Mouse (Mus musculus): ENCODE results near the gene Ctbp1.
A peak's percentile ranks its signal among the peaks of the same experiment; 100 is the strongest.

Ctbp1 gene

DNA sequence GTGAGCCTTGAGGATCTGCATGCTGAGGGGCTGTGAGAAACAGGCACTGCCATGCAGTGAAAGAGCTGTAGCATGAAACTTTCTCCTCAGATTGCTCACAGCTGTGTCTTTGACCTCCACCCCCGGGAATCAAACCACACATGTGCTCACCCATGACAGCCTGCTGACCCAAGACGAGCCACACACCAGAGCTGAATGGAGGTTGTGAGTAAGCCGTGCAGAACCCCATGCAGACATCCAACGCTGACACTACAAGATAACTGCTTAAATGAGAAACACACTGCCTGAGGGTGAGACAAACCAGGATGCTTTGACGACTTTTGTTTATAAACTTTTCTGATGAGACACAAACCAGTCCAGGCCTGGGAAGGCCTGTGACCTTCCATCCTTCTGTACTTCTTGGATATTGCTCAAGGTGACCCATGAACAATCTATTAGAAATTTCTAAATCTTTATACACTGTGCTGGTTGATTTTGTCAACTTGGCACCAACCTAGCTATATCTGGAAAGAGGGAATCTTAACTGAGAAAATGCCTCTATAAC is 30.3 kb downstream of the Ctbp1 start:
- DNase-seq (ENCODE audit: low spot score in 2 of 2) = no peak

DNA sequence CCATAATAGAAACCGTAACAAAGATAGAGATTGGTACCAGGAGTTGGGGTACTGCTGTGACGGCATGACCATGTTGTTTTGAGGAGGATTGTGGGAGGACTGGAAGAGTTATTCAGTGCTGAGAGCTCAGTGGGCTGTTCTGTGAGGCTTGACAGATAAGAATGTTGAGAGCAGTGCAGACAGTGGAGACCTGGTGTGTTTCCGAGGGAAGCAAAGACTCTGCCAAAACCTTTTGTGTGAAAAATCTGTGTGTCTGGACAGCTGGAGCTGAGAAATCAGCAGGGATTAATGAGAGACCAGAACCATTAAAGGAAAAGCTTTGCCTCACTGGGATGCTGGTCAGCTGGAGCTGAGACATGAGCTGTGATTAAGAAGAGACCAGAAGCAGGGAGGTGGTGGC is 34.9 kb downstream of the Ctbp1 start:
- DNase-seq (ENCODE audit: low spot score in 2 of 2) = no peak

DNA sequence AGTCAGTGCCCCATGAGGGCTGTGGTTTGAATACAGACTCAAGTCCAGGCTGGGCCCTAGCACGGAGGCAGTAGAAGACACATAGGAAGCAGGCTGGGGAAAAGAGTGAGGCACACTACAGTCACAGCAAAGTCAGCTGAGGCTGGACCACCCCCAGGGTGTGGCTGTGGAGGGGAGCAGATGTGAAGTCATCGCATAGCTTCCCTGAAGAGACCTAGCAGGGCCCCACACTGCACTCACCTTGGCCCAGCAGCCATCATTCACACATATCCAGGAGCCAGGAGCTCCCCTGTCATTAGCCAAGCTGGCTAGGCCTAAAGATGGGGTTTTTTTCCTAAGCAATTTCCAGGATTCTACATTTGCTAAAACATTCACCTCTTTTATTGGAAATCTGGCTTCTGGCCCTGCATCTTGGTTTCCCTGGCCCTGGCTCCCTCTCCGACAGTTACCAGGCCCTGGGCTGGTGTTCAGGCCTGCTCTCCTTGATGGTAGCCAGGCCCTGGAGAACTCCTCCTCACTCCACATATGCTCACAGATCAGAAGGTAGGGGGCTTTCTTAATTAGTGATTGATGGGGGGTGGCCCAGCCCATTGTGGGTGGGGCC is 35.6 kb downstream of the Ctbp1 start:
- DNase-seq (ENCODE audit: low spot score in 2 of 2) = no peak

DNA sequence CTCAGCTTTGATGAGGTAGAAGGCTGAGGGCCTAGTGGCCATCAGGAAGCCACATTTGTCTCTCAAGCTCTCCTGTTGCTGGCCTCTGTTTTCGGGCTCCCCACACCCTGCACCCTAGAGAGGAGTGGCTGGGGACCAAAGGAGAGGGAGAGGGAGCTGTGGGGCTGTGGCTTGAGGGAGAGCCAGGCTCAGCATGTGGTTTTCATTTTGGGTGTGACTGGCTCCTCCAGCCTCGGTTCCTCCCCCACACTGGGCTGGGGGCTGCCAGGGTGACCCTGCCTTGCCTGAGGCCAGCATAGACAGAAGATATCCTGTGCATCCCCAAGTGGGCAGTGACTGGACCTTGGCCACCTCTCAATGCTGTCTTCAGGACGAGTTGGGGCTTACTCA is 36.5 kb downstream of the Ctbp1 start:
- no peak for DNase-seq (ENCODE audit: low spot score in 2 of 2)

GRCm38 (mm10) chr5:33237600-33238255 is 37.1 kb downstream of the Ctbp1 start:
- DNase-seq (ENCODE audit: low spot score in 2 of 2) = no peak

DNA sequence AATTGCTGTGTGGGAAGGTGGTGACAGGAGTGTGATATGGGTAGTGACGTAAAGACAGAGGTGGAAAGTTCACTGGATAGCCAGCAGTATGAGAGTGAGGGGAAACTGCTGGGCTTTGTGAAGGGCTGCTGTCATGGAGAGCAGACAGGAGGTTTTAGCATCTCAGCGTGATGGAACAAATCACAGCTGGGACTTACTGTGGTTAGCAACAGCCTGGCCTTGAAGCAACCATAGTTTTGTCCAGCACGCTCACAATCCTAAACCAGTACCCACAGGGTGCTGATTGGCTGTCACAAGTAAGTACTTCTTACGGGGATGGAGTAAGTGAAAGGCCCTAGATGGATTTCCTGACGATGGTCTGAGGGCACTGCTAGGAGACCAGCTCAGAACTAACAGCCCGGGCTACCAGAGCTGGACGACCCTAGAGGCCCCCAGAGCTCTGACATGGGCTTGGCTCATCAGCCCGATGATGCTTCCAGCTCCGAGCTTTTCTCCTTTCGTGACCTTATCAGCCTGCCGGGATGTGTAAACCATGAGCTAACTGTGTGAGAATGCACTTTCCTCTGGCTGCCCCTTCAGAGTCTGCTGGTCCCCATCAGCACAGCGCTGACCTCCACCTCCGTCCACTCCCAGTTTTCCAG is 40.3 kb downstream of the Ctbp1 start:
- no peak for DNase-seq (ENCODE audit: low spot score in 2 of 2)

GRCm38 (mm10) chr5:33232791-33233190 is 42.0 kb downstream of the Ctbp1 start:
- no peak for DNase-seq (ENCODE audit: low spot score in 2 of 2)

GRCm38 (mm10) chr5:33230285-33230684 is 44.5 kb downstream of the Ctbp1 start:
- no peak for DNase-seq (ENCODE audit: low spot score in 2 of 2)

DNA sequence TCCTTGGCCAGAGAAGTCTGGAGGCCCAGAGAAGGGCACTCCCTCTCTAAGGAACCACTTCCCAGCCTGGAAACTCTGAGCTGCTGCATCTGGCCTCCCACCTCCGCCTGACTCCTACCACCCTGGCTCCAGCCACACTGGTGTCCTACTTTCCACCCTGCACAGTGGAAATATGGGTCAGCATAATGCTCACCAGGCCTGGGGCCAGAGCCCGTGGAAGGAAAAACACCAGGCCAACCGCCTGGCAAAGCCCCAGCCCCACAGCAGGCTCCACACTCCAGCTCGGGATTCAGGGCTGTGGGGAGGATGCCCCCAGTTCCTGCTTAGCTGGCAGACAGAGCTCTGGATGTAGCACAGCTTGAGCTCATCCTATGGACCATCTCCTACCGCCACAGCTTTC is 46.4 kb downstream of the Ctbp1 start:
- peak in 1 of 2 experiments; percentile 37 for DNase-seq (ENCODE audit: low spot score in 2 of 2)

GRCm38 (mm10) chr5:33225673-33226072 is 49.1 kb downstream of the Ctbp1 start:
- DNase-seq (ENCODE audit: low spot score in 2 of 2) = no peak

GRCm38 (mm10) chr5:33224491-33224890 is 50.3 kb downstream of the Ctbp1 start:
- DNase-seq (ENCODE audit: low spot score in 2 of 2) = no peak

DNA sequence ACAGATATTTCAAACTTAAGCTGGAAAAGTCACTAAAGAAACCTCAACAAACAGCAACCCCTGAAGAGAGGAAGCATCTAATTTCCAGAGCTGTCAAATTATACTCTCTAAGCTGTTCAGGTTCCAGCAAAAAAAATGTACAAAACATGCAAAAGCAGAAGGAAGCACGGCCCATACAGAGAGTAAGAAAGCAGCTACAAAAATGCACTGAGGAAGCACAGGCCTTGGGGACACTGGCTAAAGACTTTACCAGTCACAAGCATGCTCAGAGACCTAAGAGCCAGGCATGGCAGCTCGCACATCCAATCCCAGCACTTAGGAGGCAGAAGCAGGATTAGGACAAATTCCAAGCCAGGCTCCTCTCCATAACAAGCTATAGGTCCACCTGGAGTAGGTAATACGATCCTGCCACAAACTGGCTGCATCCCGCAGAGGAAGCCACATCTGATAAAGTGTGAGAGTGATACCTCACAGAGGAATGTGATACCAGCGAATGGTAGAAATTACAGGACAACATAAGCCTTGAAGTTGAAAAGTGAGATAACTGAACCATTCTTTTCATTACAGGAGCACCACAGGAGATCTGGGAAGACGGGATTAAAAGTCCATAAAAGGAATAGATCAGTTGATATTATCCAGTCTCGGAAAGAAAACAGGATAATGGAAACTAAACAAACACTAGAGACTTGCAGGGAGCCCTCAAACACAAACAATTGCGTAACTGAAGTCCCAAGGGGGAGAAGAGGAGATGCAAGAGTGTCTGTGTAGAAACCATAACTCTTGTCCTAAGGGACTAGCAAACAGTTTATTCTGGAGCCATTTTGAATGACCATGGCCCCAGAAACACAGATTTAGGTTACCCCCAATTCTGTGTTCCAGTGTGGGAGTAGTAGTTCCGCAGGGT is 51.7 kb downstream of the Ctbp1 start:
- DNase-seq (ENCODE audit: low spot score in 2 of 2) = no peak

- DNase-seq (ENCODE audit: low spot score in 2 of 2) = no peak
Measured at GRCm38 (mm10) chr5:33222389-33222788, 52.4 kb downstream of the Ctbp1 start.

DNA sequence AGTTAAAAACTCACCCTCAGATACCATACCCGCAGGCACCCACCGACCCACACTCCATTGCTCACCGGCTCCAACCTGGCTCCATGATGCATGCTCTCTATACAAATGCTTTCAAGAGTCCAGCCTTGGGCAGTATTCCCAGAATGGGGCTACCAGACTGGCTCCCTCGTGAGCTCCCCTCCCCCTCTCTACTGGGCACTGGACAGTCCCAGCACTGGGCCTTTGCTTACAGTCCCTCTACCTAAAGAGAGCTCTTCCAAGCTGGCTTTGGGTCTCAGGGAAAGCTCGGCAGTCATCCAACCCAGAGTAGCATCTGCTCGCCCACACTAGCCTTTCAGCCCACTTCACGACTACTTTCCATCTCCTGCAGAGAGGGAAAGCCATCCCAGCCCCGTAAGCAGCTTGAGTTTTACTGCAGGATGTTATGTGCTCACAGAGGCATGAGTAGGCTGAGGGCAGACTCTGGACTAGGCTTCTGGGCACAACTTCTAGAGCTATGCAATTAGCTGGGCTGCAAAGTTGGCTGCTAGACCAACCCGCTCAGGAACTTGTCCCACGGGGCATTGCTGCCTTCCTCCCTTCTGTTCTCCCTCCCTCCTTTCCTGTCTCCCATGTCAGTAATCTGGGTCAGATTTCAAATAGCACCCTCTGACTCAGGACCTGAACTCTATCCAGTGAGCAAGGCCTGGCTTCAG is 54.3 kb downstream of the Ctbp1 start:
- peak in 1 of 2 experiments; percentile 19 for DNase-seq (ENCODE audit: low spot score in 2 of 2)

- DNase-seq (ENCODE audit: low spot score in 2 of 2) = no peak
Measured at GRCm38 (mm10) chr5:33219831-33220230, 55.0 kb downstream of the Ctbp1 start.

- no peak for DNase-seq (ENCODE audit: low spot score in 2 of 2)
Measured at GRCm38 (mm10) chr5:33218746-33219449, 55.9 kb downstream of the Ctbp1 start.

DNA sequence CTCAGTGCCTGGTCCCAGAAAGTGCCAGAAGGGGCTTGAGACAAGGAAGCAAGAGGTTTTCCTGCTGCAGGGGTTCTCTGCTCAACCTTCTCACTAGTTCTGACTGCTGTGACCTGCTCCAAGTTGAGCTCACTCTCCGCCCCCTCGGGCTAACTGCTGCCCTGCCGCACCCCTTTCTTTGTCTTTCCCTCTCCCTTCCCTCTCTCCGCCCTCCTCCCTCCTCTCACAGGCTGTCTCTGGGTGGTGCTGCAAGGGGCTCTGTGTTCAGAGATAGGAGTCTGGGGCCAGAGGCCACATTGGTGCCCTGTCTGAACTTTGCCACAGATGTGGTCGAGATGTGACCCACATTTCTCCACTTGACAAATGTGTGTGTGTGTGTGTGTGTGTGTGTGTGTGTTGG is 56.7 kb downstream of the Ctbp1 start, which contains the start of gene Spon2:
Spon2 (minus strand) TSS at position 375 of the 400 bp plus-strand sequence.
- no peak for DNase-seq (ENCODE audit: low spot score in 2 of 2)

DNA sequence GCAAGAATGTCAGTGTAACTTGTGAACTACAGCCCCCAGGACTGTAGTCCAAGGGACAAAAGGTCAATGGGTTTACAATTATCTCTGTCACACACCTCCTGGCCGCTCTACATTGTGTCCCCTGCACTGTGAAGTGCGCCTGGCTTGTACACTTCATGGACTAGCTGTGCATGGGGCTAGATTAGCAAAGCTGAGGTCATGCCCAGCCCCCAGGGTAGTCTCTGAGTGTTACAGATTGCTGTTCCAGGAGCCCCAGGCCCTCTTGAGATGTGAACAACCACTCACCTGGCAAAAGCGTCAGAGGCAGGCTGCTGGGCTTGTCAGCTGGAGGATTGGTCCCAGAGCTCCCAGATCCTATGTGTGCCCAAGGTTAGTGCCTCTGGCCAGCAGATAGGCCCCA is 57.1 kb downstream of the Ctbp1 start:
- no peak for DNase-seq (ENCODE audit: low spot score in 2 of 2)

DNA sequence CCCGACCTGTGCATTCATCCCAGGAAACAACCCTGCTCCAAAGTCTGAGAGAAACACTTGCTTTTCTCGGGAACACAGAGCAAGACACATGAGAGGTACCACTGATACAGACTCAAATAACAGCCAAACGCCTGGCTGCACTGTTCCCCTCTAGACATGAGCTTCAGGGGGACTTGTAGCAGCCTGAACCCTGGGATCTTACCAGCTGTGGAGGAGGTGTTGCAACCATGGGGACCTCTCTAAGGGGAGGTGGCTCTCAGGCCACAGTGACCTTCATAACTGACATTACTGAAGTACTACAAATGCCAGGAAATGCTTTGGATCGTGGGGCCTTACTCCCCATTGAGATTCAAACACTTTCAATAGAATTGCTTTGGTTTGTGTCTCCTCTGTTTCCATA is 60.1 kb downstream of the Ctbp1 start:
- DNase-seq (ENCODE audit: low spot score in 2 of 2) = no peak

DNA sequence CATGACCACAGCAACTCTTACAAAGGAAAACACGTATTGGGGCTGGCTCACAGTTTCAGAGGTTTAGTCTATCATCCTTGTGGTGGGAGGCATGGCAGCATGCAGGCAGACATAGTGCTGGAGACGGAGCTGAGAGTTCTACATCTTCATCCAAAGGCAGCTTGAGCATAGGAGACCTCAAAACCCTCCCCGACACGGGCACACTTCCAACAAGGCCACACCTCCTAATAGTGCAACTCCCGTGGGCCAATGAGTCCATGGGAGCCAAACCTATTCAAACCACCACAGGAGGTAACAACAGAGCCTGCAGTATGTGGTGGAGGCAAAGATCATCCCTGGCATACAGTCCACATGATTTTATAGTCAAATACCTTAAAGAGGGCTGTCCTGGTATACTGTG is 63.5 kb downstream of the Ctbp1 start:
- no peak for DNase-seq (ENCODE audit: low spot score in 2 of 2)

DNA sequence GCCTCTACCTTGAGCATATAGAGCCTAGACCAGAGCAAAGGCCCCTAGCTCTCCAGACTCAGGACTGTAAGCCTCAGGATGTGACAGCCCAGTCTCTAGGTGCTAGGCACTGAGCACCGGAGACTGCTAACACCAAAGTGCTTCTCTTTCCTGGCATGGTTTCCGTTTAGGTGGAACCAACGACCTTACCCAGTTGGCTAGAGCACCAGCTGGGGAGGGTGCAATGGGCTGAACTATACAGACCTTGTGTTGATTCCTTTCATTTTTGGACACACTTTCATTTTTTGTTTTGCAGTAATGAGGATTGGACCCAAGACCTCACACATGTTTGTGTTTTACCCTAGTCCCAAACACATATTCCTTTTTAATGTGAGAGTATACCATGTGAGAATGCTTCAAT is 64.3 kb downstream of the Ctbp1 start:
- DNase-seq (ENCODE audit: low spot score in 2 of 2) = no peak
